Mouse (Mus musculus): ENCODE results near the gene Zcchc8. TPM values are rescaled to one million over a fixed set of nuclear protein-coding genes. Genes with fewer than 3 reads are reported as not detected.
"Not testable (repeated sequence)": the region's sequence is repeated elsewhere in the genome, so short reads cannot be mapped to it uniquely, and the experiment has no call there.

Gene Zcchc8
- polyA plus RNA-seq (2015; fragmentation: Nextera tagmentation; extraction: Ambion mirVana), result 26.1 and 27.3 TPM in 2 replicates

- Histone ChIP-seq H3K4me2 (replicated peaks; ENCODE audit: low read depth) (peak within 1 kb of the TSS; percentile 73), H3K4me1 (replicated peaks; ENCODE audit: control insufficient read depth, insufficient read depth) (no peaks in the 10 kb centered on the region), H3K27me3 (ENCODE audit: control insufficient read depth, insufficient read depth, low read length) (no peaks in the 10 kb centered on the region), H3K27ac (replicated peaks) (peak within 1 kb of the TSS; percentile 74; the same call in 1 of the 2 replicates), H3K36me3 (ENCODE audit: control insufficient read depth, insufficient read depth, low read length) (no peaks in the 10 kb centered on the region), H3K9me3 (ENCODE audit: control insufficient read depth, low read length) (no peaks in the 10 kb centered on the region), H3K4me3 (ENCODE audit: low read depth, low read length) (peak within 1 kb of the TSS; percentile 73), H3K9ac (ENCODE audit: low read length) (peak within 1 kb of the TSS; percentile 87)
- TF ChIP-seq CTCF (IDR thresholded peaks at IDR 0.05; ENCODE audit: low read depth) (peak; percentile 24), EP300 (optimal IDR thresholded peaks at IDR 0.05) (no peak)
- DNase-seq (ENCODE audit: low spot score), result peak; percentile 96
- under 1% methylated on average over 83 of the region's 83 CpGs for WGBS
- ATAC-seq (ENCODE audit: low FRiP score, low TSS enrichment), result peak; percentile 100
Measured at GRCm38 (mm10) chr5:123720328-123721311, at the start of gene Zcchc8. Gene Zcchc8 (minus strand): TSS chr5:123721100.

DNA sequence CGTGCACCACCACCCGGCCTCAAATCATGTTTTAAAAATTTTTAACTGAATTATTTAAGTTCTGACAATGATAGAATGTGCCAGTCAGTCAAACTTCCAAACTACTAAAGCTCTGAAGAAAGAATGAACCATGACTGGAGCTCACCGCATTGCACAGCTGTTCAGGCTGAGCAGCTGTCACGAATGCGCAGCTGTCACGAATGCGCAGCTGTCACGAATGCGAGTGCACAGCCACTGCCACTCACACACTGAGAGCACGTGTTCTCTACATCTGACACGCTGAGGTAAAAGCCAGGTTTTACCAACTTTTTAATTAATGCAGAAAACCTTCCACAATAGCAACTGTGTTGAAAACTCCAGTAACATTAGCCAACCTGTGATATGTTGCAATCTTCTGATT, 45.6 kb upstream of the Zcchc8 start:
- not testable (repeated sequence) for H3K9me3 ChIP-seq (ENCODE audit: control insufficient read depth, low read length); H3K36me3 ChIP-seq (ENCODE audit: control insufficient read depth, insufficient read depth, low read length); H3K4me1 ChIP-seq (replicated peaks; ENCODE audit: control insufficient read depth, insufficient read depth); H3K4me2 ChIP-seq (replicated peaks; ENCODE audit: low read depth); H3K27ac ChIP-seq (replicated peaks); ATAC-seq (ENCODE audit: low FRiP score, low TSS enrichment); H3K4me3 ChIP-seq (ENCODE audit: low read depth, low read length); H3K9ac ChIP-seq (ENCODE audit: low read length); DNase-seq (ENCODE audit: low spot score); H3K27me3 ChIP-seq (ENCODE audit: control insufficient read depth, insufficient read depth, low read length)
- 92% methylated on average over 11 of the region's 11 CpGs for WGBS

GRCm38 (mm10) chr5:123765506-123765905, 44.6 kb upstream of the Zcchc8 start:
- Histone ChIP-seq H3K9ac (ENCODE audit: low read length) (no peak overlapping the region), H3K4me2 (replicated peaks; ENCODE audit: low read depth) (no peak overlapping the region), H3K27ac (replicated peaks) (no peak overlapping the region), H3K27me3 (ENCODE audit: control insufficient read depth, insufficient read depth, low read length) (no peaks in the 10 kb centered on the region), H3K4me3 (ENCODE audit: low read depth, low read length) (no peak overlapping the region), H3K9me3 (ENCODE audit: control insufficient read depth, low read length) (no peaks in the 10 kb centered on the region), H3K4me1 (replicated peaks; ENCODE audit: control insufficient read depth, insufficient read depth) (no peaks in the 10 kb centered on the region), H3K36me3 (ENCODE audit: control insufficient read depth, insufficient read depth, low read length) (no peaks in the 10 kb centered on the region)
- DNase-seq (ENCODE audit: low spot score), result no peak
- TF ChIP-seq CTCF (IDR thresholded peaks at IDR 0.05; ENCODE audit: low read depth) (no peak), EP300 (optimal IDR thresholded peaks at IDR 0.05) (no peak)
- 81% methylated on average over 11 of the region's 11 CpGs for WGBS
- no peak for ATAC-seq (ENCODE audit: low FRiP score, low TSS enrichment)

DNA sequence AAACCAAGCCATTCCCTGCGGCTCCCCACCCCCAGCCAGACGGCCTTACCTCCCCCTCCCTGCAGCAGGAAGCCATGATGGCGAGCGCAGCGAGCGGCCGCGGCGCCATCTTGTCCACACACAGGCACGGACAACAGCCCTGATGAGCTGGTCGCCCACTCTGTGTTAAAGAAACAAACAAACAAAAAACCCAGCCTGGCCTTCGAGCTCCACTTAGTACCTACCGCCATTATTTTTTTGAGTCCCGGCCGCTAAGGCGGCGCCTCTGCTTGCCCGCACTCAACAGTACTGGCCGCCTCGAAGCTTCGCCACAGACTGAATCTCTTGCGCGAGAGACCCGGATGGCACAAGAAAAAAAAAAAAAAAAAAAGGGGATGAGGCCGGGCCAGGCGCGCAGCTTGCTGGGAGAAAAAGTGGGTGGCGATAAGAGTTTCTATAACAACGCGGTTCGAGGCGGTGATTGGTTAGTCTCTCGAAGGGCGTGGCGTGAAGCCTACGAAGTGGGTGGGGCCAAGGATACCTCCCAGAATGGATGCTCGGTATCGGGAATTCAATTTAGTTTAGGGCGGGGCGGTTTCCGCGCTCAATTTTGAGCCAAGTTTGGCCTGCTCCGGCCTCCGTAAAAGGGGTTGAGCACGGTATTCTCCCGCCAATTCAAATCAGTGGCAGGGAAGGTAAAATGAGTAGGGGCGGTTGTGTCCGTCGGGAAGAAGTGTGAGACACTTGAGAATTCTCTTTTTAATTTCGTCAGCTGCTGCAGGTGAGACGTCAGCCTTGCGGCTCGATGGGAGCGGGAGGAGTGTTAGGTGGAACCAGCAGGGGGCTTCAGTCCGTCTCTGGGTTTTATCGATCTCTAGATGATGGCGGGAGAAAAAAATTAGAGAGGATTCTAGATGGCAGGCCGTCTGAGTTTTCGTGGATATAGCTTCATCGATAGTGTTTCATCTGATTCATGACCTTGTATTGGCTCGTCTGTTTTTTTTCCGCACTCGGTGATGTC, 28.5 kb upstream of the Zcchc8 start, which contains the start of the genes Rsrc2 and Kntc1:
Rsrc2 (minus strand) TSS at position 350 of the 1,000 bp plus-strand sequence.
Kntc1 (plus strand) TSS at position 652 of the 1,000 bp plus-strand sequence.
- ATAC-seq (ENCODE audit: low FRiP score, low TSS enrichment), result peak; percentile 98
- Histone ChIP-seq H3K36me3 (ENCODE audit: control insufficient read depth, insufficient read depth, low read length) (no peaks in the 10 kb centered on the region; the same call in 1 of the 2 replicates), H3K4me2 (replicated peaks; ENCODE audit: low read depth) (peak within 1 kb of the TSS; percentile 69), H3K4me3 (ENCODE audit: low read depth, low read length) (peak within 1 kb of the TSS; percentile 70), H3K9me3 (ENCODE audit: control insufficient read depth, low read length) (no peaks in the 10 kb centered on the region), H3K9ac (ENCODE audit: low read length) (peak within 1 kb of the TSS; percentile 84), H3K27ac (replicated peaks) (peak within 1 kb of the TSS; percentile 98), H3K27me3 (ENCODE audit: control insufficient read depth, insufficient read depth, low read length) (no peaks in the 10 kb centered on the region), H3K4me1 (replicated peaks; ENCODE audit: control insufficient read depth, insufficient read depth) (0 out of 2 replicates have a peak, but pooled peaks cover 4% of the 10 kb centered on the region)
- DNase-seq (ENCODE audit: low spot score), result peak; percentile 98
- TF ChIP-seq CTCF (IDR thresholded peaks at IDR 0.05; ENCODE audit: low read depth), result peak; percentile 47
- TF ChIP-seq EP300 (optimal IDR thresholded peaks at IDR 0.05), result peak; percentile 85
- WGBS, result under 1% methylated on average over 63 of the region's 63 CpGs

- Histone ChIP-seq H3K36me3 (ENCODE audit: control insufficient read depth, insufficient read depth, low read length) (peaks cover 5% of the 10 kb centered on the region), H3K9me3 (ENCODE audit: control insufficient read depth, low read length) (no peaks in the 10 kb centered on the region), H3K4me3 (ENCODE audit: low read depth, low read length) (peak overlapping the region; percentile 70), H3K9ac (ENCODE audit: low read length) (peak overlapping the region; percentile 84), H3K27ac (replicated peaks) (peak overlapping the region; percentile 98), H3K4me2 (replicated peaks; ENCODE audit: low read depth) (peak overlapping the region; percentile 69), H3K27me3 (ENCODE audit: control insufficient read depth, insufficient read depth, low read length) (no peaks in the 10 kb centered on the region), H3K4me1 (replicated peaks; ENCODE audit: control insufficient read depth, insufficient read depth) (0 out of 2 replicates have a peak, but pooled peaks cover 4% of the 10 kb centered on the region)
- under 1% methylated on average over 18 of the region's 18 CpGs for WGBS
- DNase-seq (ENCODE audit: low spot score), result no peak
- TF ChIP-seq CTCF (IDR thresholded peaks at IDR 0.05; ENCODE audit: low read depth), result no peak
- no peak for TF ChIP-seq EP300 (optimal IDR thresholded peaks at IDR 0.05)
- ATAC-seq (ENCODE audit: low FRiP score, low TSS enrichment), result peak; percentile 5
Measured at GRCm38 (mm10) chr5:123748339-123749064, 27.6 kb upstream of the Zcchc8 start.

Data from stomach, postnatal 0 days (tissue).